Mouse (Mus musculus) neural tube, embryonic 11.5 days (tissue): ENCODE data around the gene Zfp260. TPM values are rescaled to one million over a fixed set of nuclear protein-coding genes. Genes with fewer than 3 reads are reported as not detected.

ENCODE experiments used
- ATAC-seq: fragments of 200-750 bp; cut with Nextera tagmentation; 2 replicates; pipeline ENCODE4 v1.8.0; 2017; ENCODE audit warnings: moderate number of reproducible peaks, mild to moderate bottlenecking, moderate TSS enrichment, moderate library complexity; ENCODE audit not compliant: insufficient read depth, low FRiP score, low TSS enrichment
- DNase-seq: peaks from one replicate; pipeline ENCODE4 v3.0.0-alpha.2; 2015; ENCODE audit warnings: low spot score
- H3K27ac ChIP-seq: fragments of 300-500 bp; sonication (generic); 2 replicates; pipeline ENCODE4 v1.5.1; 2014; ENCODE audit warnings: low read depth, mild to moderate bottlenecking, low read length
- H3K27me3 ChIP-seq: fragments of 300-500 bp; sonication (generic); 2 replicates; pipeline ENCODE4 v1.6.1; 2014; ENCODE audit warnings: mild to moderate bottlenecking, low read length, mixed read lengths; ENCODE audit not compliant: control insufficient read depth, insufficient read depth
- H3K36me3 ChIP-seq: fragments of 300-500 bp; sonication (generic); 2 replicates; pipeline ENCODE4 v1.6.1; 2014; ENCODE audit warnings: mild to moderate bottlenecking, low read length, moderate library complexity, mixed read lengths; ENCODE audit not compliant: control insufficient read depth, insufficient read depth
- H3K4me1 ChIP-seq: fragments of 300-500 bp; sonication (generic); 2 replicates; pipeline ENCODE4 v1.6.1; 2014; ENCODE audit warnings: low read length, mixed read lengths; ENCODE audit not compliant: control insufficient read depth, insufficient read depth
- H3K4me2 ChIP-seq: fragments of 300-500 bp; sonication (generic); 2 replicates; pipeline ENCODE4 v1.6.1; 2014; ENCODE audit warnings: low read depth, mild to moderate bottlenecking, moderate library complexity
- H3K4me3 ChIP-seq: fragments of 300-500 bp; sonication (generic); 2 replicates; pipeline ENCODE4 v1.5.1; 2014; ENCODE audit warnings: low read depth, low read length
- H3K9ac ChIP-seq: fragments of 300-500 bp; sonication (generic); 2 replicates; pipeline ENCODE4 v1.6.1; 2014; ENCODE audit warnings: mild to moderate bottlenecking, low read length
- H3K9me3 ChIP-seq: fragments of 300-500 bp; sonication (generic); 2 replicates; pipeline ENCODE4 v1.6.1; 2016; ENCODE audit warnings: low read length; ENCODE audit not compliant: control insufficient read depth
- WGBS: fragments of 180-500 bp; shearing (Covaris S2); extraction: QIAGEN DNeasy Blood & Tissue Kit; methylation state at CpG from one replicate; pipeline ENCODE4 v1.1.7; 2014; 5-methylcytosine and 5-hydroxymethylcytosine counted together
- polyA plus RNA-seq: library from polyadenylated mRNA; unstranded; fragments of >200 nt; fragmentation: Nextera tagmentation; extraction: Ambion mirVana; gene quantifications from 2 replicates; pipeline ENCODE4 v1.2.1, GENCODE M21; 2014

The Zfp260 gene
- polyA plus RNA-seq, 1 experiment from 2014 or later, result 136 TPM

- Histone ChIP-seq H3K4me3 (no peak overlapping the region), H3K27me3 (no peaks in the 10 kb centered on the region), H3K4me1 (peaks cover 7% of the 10 kb centered on the region), H3K4me2 (no peak overlapping the region), H3K9me3 (no peaks in the 10 kb centered on the region), H3K36me3 (peaks cover 10% of the 10 kb centered on the region), H3K27ac (no peak overlapping the region), H3K9ac (no peak overlapping the region)
- no peak for ATAC-seq
- DNase-seq, result no peak
- 95% methylated on average over 9 of the region's 9 CpGs for WGBS
Observed at GRCm38 (mm10) chr7:30086524-30086923, 8.1 kb upstream of the Zfp260 start.

DNA sequence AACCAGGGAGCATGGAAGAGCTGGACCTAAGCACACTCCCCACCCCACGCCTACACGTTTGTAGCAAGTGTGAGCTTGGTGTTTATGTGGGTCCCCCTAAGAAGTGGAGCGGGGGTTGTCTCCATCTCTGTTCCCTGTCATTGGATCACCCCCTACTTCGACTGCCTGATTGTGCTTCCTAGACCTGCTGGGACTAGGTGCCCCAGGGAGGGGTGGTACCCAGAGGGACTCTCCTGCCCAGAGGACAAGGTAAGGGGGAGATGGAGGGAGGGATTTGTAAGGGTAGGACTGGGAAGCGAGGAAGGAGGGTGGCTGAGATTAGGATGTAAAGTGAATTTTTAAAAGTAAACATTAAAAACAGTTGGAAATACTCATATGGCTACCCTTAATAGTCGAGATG, 5.2 kb upstream of the Zfp260 start:
- DNase-seq (no peak), ATAC-seq (no peak)
- H3K27me3 ChIP-seq, result no peaks in the 10 kb centered on the region
- H3K4me3 ChIP-seq, result peak overlapping the region; percentile 66
- H3K4me2 ChIP-seq, result peak overlapping the region; percentile 70
- peaks cover 7% of the 10 kb centered on the region for H3K4me1 ChIP-seq
- peaks cover 10% of the 10 kb centered on the region for H3K36me3 ChIP-seq
- peak overlapping the region; percentile 80 for H3K9ac ChIP-seq
- H3K27ac ChIP-seq, result no peak overlapping the region
- WGBS, result 22% methylated on average over 6 of the region's 6 CpGs
- H3K9me3 ChIP-seq, result no peaks in the 10 kb centered on the region

DNA sequence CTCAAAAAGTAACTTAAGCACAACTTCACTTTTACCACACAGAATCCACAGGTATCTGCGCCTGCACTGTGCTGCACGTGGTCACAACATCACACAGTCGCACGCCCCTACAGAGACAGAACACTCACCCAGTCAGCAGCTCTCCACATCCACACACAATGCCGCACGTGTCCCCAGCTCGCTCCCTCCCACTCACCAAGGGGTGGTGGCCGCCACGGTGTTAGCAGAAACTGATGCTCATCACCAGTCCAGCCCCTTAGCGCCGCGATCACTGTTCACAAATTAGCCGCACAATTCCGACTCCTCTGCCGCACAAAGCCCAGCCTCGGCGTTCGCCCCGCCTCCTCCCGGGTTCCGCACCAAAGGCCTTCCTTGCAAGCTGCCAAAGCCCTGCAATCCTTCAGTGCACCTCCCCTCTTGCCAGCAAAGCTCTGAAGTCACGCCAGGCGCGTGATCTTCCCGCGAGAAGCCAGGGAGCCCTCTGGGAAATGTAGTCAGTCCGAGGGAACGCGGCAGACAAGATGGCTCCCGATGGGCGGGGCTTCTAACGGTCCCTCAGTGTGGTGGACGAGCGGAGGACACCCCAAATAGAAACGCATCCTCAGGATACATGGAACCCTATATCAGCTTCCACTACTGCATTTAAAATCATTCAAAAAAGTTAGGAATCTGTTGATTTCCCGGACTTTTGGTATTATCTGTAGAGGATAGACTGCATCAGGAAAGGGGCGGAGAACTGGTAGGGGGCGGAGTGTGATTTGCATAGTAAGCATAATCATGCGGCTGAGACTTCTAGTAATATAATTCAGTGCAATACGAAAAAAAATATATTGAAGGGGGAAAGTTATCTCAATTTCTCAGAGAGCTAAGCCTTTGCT, 4.2 kb upstream of the Zfp260 start, which contains the start of the genes Gm26920 and Zfp566:
Gene Gm26920, minus strand, starts transcription at position 319 of the 878 bp plus-strand sequence.
Gene Zfp566, minus strand, starts transcription at position 436 of the 878 bp plus-strand sequence.
- 0% methylated on average over 40 of the region's 40 CpGs for WGBS
- H3K36me3 ChIP-seq, result peaks cover 7% of the 10 kb centered on the region
- H3K27me3 ChIP-seq, result no peaks in the 10 kb centered on the region
- H3K27ac ChIP-seq, result peak within 1 kb of the TSS; percentile 76
- peak within 1 kb of the TSS; percentile 70 for H3K4me2 ChIP-seq
- peak within 1 kb of the TSS; percentile 66 for H3K4me3 ChIP-seq
- ATAC-seq (peak; percentile 87), DNase-seq (peak; percentile 98)
- peaks cover 7% of the 10 kb centered on the region for H3K4me1 ChIP-seq
- peak within 1 kb of the TSS; percentile 80 for H3K9ac ChIP-seq
- H3K9me3 ChIP-seq, result no peaks in the 10 kb centered on the region

GRCm38 (mm10) chr7:30090970-30091585, 3.5 kb upstream of the Zfp260 start:
- no peak overlapping the region for H3K27ac ChIP-seq
- H3K9me3 ChIP-seq, result no peaks in the 10 kb centered on the region
- peaks cover 4% of the 10 kb centered on the region for H3K36me3 ChIP-seq
- H3K27me3 ChIP-seq, result no peaks in the 10 kb centered on the region
- 13% methylated on average over 9 of the region's 9 CpGs for WGBS
- H3K4me3 ChIP-seq, result peak overlapping the region; percentile 66
- ATAC-seq, result 0 out of 2 replicates have a peak, but pooled peaks have one; percentile 0
- DNase-seq, result no peak
- H3K9ac ChIP-seq, result peak overlapping the region; percentile 80
- H3K4me2 ChIP-seq, result peak overlapping the region; percentile 49
- peaks cover 7% of the 10 kb centered on the region for H3K4me1 ChIP-seq

DNA sequence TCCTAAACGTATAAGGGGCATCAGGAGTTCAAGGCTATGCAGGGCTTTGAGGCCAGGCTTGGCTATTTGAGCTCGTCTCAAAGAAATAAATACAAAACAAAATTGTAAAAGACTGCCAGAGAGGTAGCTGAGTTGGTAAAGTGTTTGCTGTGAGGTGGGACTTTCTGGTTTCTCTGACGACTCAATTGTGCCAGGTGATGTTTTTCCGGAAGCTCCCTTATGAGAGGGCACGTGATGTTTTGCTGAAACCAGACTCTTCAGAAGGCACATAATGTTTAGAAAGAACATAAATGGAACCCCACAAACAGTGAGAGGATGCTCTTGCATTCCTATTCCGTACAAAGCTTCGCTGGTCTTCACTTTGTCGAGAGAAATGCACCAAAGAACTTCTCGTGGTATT, 1.9 kb upstream of the Zfp260 start:
- no peaks in the 10 kb centered on the region for H3K27me3 ChIP-seq
- no peak overlapping the region for H3K27ac ChIP-seq
- no peak overlapping the region for H3K4me2 ChIP-seq
- no peak overlapping the region for H3K9ac ChIP-seq
- DNase-seq (no peak), ATAC-seq (no peak)
- no peak overlapping the region for H3K4me3 ChIP-seq
- no peaks in the 10 kb centered on the region for H3K9me3 ChIP-seq
- H3K4me1 ChIP-seq, result peaks cover 7% of the 10 kb centered on the region
- H3K36me3 ChIP-seq, result no peaks in the 10 kb centered on the region
- WGBS, result 87% methylated on average over 9 of the region's 9 CpGs

DNA sequence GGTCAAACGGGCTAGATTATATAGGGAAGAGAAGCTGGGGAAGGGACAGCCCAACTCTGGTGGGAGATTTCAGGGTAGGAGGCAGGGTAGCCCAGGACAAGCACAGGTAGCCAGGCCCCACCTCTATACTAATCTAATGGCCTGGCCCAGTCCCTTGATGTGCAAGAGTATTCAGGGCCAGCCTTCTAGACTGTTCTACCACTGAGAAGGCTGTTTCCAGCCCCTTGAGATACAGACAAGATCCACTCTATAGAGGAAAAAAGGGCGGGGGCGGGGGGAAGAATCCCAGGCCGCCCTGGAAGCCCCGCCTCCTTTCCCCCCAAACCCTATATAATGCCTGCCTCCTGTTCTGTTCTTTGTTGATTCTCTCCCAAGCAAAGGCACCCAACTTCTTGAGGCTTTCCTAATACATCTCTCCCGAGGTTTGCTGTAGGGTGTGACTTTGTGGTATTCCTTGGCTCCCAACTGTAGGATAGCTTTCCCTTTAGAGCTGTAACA, 610 bp upstream of the Zfp260 start:
- H3K4me1 ChIP-seq, result peaks cover 4% of the 10 kb centered on the region
- H3K9me3 ChIP-seq, result no peaks in the 10 kb centered on the region
- H3K4me2 ChIP-seq, result peak overlapping the region; percentile 74
- ATAC-seq, result no peak
- peak overlapping the region; percentile 68 for H3K4me3 ChIP-seq
- no peak overlapping the region for H3K9ac ChIP-seq
- WGBS, result 76% methylated on average over 6 of the region's 6 CpGs
- DNase-seq, result no peak
- no peak overlapping the region for H3K27ac ChIP-seq
- H3K27me3 ChIP-seq, result no peaks in the 10 kb centered on the region
- H3K36me3 ChIP-seq, result peaks cover 3% of the 10 kb centered on the region; the same call in 1 of the 2 replicates

DNA sequence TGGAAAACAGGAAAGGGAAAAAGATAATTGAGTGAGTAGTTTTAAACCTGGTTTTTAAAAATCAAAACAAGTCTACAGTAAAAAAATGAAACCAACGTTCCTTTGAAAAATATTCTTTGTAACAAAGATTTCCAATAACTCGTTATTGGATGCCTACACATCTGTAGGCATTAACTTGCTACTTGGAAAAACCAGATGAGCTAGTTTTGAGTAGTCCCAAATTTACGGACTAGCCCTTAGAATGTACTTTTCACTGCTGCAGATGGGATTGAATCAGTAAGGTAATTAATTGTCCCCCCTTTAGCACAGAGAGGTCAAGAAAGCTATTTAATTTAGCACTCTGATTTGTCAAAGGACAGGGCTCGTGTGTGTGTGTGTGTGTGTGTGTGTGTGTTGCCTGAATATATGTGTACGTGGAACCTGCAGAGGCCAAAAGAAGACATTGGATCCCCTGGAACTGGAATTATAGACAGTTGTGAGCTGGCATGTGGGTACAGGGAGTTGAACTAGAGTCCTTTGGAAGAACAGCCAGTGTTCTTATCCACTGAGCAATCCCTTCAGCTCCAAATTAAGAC, 1.1 kb downstream of the Zfp260 start:
- H3K27me3 ChIP-seq, result no peaks in the 10 kb centered on the region
- WGBS, result 13% methylated on average over 5 of the region's 5 CpGs
- H3K27ac ChIP-seq, result no peak overlapping the region; the same call in 1 of the 2 replicates
- peak overlapping the region; percentile 95 for H3K9ac ChIP-seq
- peak overlapping the region; percentile 74 for H3K4me2 ChIP-seq
- no peak for DNase-seq
- H3K4me1 ChIP-seq, result no peaks in the 10 kb centered on the region
- no peak for ATAC-seq
- peak overlapping the region; percentile 68 for H3K4me3 ChIP-seq
- peaks cover 11% of the 10 kb centered on the region for H3K36me3 ChIP-seq
- H3K9me3 ChIP-seq, result no peaks in the 10 kb centered on the region

DNA sequence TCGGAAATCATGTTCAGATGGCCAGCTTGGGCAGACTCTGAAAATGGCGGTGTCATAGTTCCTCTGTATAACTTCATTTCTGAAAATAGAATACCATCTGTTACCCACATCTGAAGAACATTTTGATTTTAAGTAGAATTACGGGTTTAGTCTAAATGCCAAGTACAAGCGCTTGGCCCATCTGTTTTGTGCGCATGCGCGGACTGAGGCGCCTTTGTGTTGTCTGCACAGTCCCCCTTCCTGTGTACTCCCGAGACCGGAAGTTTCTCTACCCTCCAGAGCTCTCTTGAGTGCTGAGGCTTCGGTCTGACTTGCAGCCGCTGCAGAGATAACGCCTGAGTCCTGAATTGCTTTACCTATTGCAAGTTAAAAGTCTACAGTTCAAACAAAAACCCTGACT, 4.7 kb downstream of the Zfp260 start:
- ATAC-seq (no peak), DNase-seq (no peak)
- Histone ChIP-seq H3K9ac (no peak overlapping the region), H3K27me3 (no peaks in the 10 kb centered on the region), H3K4me2 (no peak overlapping the region), H3K9me3 (peaks cover 12% of the 10 kb centered on the region), H3K27ac (no peak overlapping the region), H3K36me3 (peaks cover 34% of the 10 kb centered on the region), H3K4me1 (no peaks in the 10 kb centered on the region), H3K4me3 (no peak overlapping the region)
- 96% methylated on average over 13 of the region's 13 CpGs for WGBS
